Mouse (Mus musculus) B cell, adult (primary cell): ENCODE measurements around the gene Spred1. TPM values are rescaled to one million over a fixed set of nuclear protein-coding genes. Genes with fewer than 3 reads are reported as not detected.

Experiments used
- total RNA-seq: library from RNA; stranded (reverse); gene quantifications from 4 replicates; pipeline ENCODE4 v1.2.4, GENCODE M21; 2023; ENCODE audit not compliant: inconsistent age

The Spred1 gene
- 3.2 to 4.4 TPM (median 3.8 TPM) in 4 replicates for total RNA-seq

DNA sequence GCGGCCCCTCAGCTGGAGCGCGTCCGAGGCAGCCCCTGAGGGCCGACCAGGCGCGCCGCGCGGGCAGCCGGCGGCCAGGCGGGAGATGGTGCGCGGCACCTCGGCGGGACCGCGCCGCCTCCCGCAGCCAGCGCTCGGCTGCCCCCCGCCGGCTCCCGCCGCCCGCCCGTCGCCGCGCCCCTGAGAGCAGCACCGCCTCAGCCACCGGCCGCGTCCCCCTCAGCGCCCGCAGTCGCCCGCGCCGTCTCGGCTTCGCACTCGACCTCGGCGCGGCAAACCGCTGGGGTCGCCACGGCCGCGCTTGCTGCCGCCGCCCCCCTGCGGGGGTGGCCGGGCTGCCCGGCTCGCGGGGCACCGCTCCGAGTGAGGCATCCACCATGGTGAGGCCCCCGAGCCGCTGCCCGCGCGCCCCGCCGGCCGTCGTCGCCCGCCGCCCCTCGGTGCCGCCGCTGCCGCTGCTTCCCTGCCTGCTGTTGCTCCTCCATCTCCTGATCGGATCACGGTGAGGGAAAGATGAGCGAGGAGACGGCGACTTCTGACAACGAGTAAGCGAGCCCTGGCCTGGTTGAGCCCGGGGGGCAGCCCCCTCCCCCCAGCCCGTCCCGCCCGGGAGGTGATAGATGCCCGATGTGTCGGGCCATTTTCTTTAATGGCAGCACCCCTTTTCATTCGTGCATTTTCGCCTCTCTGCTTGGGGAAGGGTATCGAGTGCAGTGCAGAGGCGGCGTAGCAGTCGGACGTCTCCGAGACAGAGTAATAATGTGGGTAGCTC, at the start of gene Spred1:
Gene Spred1 (plus strand): TSS at position 163 of the 772 bp plus-strand sequence.

Other genes starting within 250 kb of the Spred1 start
- gene Tmco5, start 242.7 kb upstream of the Spred1 start, total RNA-seq: not detected in 4 replicates
- gene Fam98b, start 128.4 kb downstream of the Spred1 start, total RNA-seq: 40.6 to 49.7 TPM (median 43.2 TPM) in 4 replicates
- gene Rasgrp1, start 221.6 kb downstream of the Spred1 start, total RNA-seq: 147 to 168 TPM (median 155 TPM) in 4 replicates